Mouse (Mus musculus): Measurements from ENCODE around the gene Osbpl2.

GRCm38 (mm10) chr2:180158627-180159026 lies 39.5 kb downstream of the Osbpl2 start:
- TF ChIP-seq RAD21 (IDR thresholded peaks at IDR 0.05; ENCODE audit: low read depth, low read length) (no peak), CTCF (IDR thresholded peaks at IDR 0.05 in 2 of 3, conservative IDR thresholded peaks at IDR 0.05 in 1 of 3; ENCODE audit: control insufficient read depth in 1 of 3, insufficient read depth in 1 of 3, low read depth in 2 of 3, low read length in 3 of 3, poor library complexity in 1 of 3, severe bottlenecking in 1 of 3) (no peak), MAX (IDR thresholded peaks at IDR 0.05; ENCODE audit: low read length) (no peak), TAL1 (IDR thresholded peaks at IDR 0.05; ENCODE audit: low read length) (no peak), NRF1 (IDR thresholded peaks at IDR 0.05; ENCODE audit: insufficient read depth, low read depth, low read length, poor library complexity, severe bottlenecking) (no peak), BHLHE40 (IDR thresholded peaks at IDR 0.05; ENCODE audit: borderline replicate concordance, low read depth, low read length) (no peak), POLR2AphosphoS2 (IDR thresholded peaks at IDR 0.05; ENCODE audit: low read length) (no peak), MAFK (IDR thresholded peaks at IDR 0.05; ENCODE audit: borderline replicate concordance, low read depth, low read length) (no peak), MXI1 (IDR thresholded peaks at IDR 0.05; ENCODE audit: low read depth, low read length) (no peak), TCF12 (IDR thresholded peaks at IDR 0.05; ENCODE audit: low read depth, low read length) (no peak), ZNF384 (IDR thresholded peaks at IDR 0.05; ENCODE audit: low read depth, low read length) (no peak)

Measured in MEL (cell line).